Mouse (Mus musculus) kidney, postnatal 0 days (tissue): ENCODE data around the gene Trim38. TPM values are rescaled to one million over a fixed set of nuclear protein-coding genes. Genes with fewer than 3 reads are reported as not detected.

Experiments
- ATAC-seq: fragments of 200-750 bp; cut with Nextera tagmentation; replicated peaks from 2 replicates; pipeline ENCODE4 v1.8.0; 2017; ENCODE audit warnings: low read depth, moderate number of reproducible peaks, moderate TSS enrichment, moderate library complexity; ENCODE audit not compliant: low FRiP score
- DNase-seq: peaks from one replicate; pipeline ENCODE4 v3.0.0-alpha.2; 2016; ENCODE audit warnings: low spot score
- H3K27ac ChIP-seq: fragments of 300-500 bp; sonication (generic); 2 replicates; pipeline ENCODE4 v1.5.1; 2014; ENCODE audit warnings: mild to moderate bottlenecking
- H3K27me3 ChIP-seq: fragments of 300-500 bp; sonication (generic); 2 replicates; pipeline ENCODE4 v1.6.1; 2014; ENCODE audit warnings: low read length, mixed read lengths; ENCODE audit not compliant: insufficient read depth
- H3K36me3 ChIP-seq: fragments of 300-500 bp; sonication (generic); 2 replicates; pipeline ENCODE4 v1.6.1; 2014; ENCODE audit warnings: low read length, mixed read lengths; ENCODE audit not compliant: insufficient read depth
- H3K4me1 ChIP-seq: fragments of 300-500 bp; sonication (generic); replicated peaks from 2 replicates; pipeline ENCODE4 v1.6.1; 2014; ENCODE audit warnings: antibody characterized with exemption, low read length, mixed read lengths; ENCODE audit not compliant: insufficient read depth
- H3K4me2 ChIP-seq: fragments of 300-500 bp; sonication (generic); 2 replicates; pipeline ENCODE4 v1.6.1; 2014; ENCODE audit warnings: mild to moderate bottlenecking, low read length, moderate library complexity, mixed read lengths
- H3K4me3 ChIP-seq: fragments of 300-500 bp; sonication (generic); replicated peaks from 2 replicates; pipeline ENCODE4 v1.5.1; 2014; ENCODE audit warnings: low read depth, low read length
- H3K9ac ChIP-seq: fragments of 300-500 bp; sonication (generic); 2 replicates; pipeline ENCODE4 v1.6.1; 2014; ENCODE audit warnings: low read depth, low read length
- H3K9me3 ChIP-seq: fragments of 300-500 bp; sonication (generic); replicated peaks from 2 replicates; pipeline ENCODE4 v1.6.1; 2016; ENCODE audit warnings: low read length, inconsistent platforms, mixed read lengths
- CTCF ChIP-seq: IDR thresholded peaks from 2 replicates; pipeline ENCODE4 v1.5.1; 2016; ENCODE audit warnings: antibody characterized with exemption, low read depth, mild to moderate bottlenecking, moderate library complexity
- whole genome bisulfite sequencing: fragments of 180-500 bp; shearing (Covaris S2); extraction: QIAGEN DNeasy Blood & Tissue Kit; methylation state at CpG from one replicate; pipeline ENCODE4 v1.1.7; 2014; 5-methylcytosine and 5-hydroxymethylcytosine counted together
- microRNA-seq: library from miRNA; unstranded; fragments of <30 nt; microRNA quantifications from one replicate; pipeline ENCODE4, GENCODE M21; 2016
- polyA plus RNA-seq: library from polyadenylated mRNA; unstranded; fragments of >200 nt; fragmentation: Nextera tagmentation; extraction: Ambion mirVana; gene quantifications from 2 replicates; pipeline ENCODE4 v1.2.1, GENCODE M21; 2015

The Trim38 gene
- polyA plus RNA-seq, 1 experiment from 2014 or later, result not detected

DNA sequence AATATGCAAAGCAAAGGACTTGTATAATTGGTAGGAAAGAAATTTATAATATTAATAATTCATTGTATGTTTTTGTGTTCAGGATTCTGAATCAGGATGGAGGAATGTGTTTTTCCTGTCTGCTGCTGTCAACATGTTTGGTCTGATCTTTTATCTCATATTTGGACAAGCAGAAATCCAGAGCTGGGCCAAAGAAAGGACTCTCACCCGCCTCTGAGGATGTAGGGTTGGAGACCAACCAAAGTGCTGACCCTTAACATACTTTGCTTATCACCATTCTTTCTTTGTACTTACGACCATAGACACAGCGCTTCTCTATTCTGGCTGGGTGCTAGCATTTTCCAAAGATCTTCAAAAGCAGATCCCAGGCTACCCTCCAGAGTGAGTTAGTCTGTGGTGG, 52.5 kb downstream of the Trim38 start:
- no peaks in the 10 kb centered on the region for H3K27me3 ChIP-seq
- H3K36me3 ChIP-seq, result no peaks in the 10 kb centered on the region
- no peak overlapping the region for H3K4me2 ChIP-seq
- ATAC-seq (no peak), DNase-seq (no peak)
- H3K4me3 ChIP-seq, result no peak overlapping the region
- no peak for TF ChIP-seq CTCF
- WGBS, result 66% methylated on average over 3 of the region's 3 CpGs
- H3K9me3 ChIP-seq, result no peaks in the 10 kb centered on the region
- H3K4me1 ChIP-seq, result 0 out of 2 replicates have a peak, but pooled peaks cover 2% of the 10 kb centered on the region
- no peak overlapping the region for H3K27ac ChIP-seq
- no peak overlapping the region for H3K9ac ChIP-seq

DNA sequence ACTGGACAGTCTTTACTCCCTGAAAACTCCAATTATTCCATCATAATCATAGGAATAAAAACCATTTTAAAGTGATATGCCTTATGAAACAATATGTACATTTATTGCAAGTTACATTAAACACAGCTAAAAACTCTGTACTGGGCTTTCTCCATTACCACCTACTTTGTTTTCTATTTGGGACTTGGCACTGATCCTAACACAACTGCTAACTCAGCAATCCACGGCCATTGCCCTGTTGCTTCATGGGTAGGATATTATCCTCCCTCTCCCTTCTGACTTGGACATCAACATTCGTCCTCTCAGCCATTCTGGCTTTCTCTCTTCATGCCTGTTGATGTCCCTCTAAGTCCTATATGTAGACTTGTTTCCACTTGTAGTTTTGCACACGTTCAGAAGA, 56.9 kb downstream of the Trim38 start:
- H3K4me3 ChIP-seq, result no peak overlapping the region
- no peak overlapping the region for H3K27ac ChIP-seq
- no peak overlapping the region for H3K9ac ChIP-seq
- WGBS, result 52% methylated on average over 3 of the region's 3 CpGs
- no peaks in the 10 kb centered on the region for H3K27me3 ChIP-seq
- no peak for TF ChIP-seq CTCF
- H3K4me2 ChIP-seq, result no peak overlapping the region
- no peaks in the 10 kb centered on the region for H3K9me3 ChIP-seq
- no peaks in the 10 kb centered on the region for H3K4me1 ChIP-seq
- H3K36me3 ChIP-seq, result no peaks in the 10 kb centered on the region
- DNase-seq (no peak), ATAC-seq (no peak)

DNA sequence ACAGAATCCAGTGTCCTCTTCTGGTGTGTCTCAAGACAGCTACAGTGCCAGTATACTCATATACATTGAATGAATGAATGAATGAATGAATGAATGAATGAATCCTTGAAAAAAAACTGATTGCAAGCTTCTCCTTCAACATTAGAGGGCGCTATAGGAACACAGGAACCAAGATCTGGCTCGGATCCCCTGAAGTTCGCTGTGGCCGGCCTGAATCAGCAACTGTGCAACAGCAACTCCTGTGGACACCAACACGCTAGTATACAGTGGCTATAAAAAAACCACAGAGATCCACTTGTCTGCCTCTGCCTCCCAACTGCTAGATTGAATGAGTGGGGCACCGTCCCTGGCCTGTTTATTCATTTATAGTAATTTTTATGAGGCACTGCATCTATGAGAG, 63.3 kb downstream of the Trim38 start:
- H3K36me3 ChIP-seq, result no peaks in the 10 kb centered on the region
- H3K9me3 ChIP-seq, result no peaks in the 10 kb centered on the region
- peak overlapping the region; percentile 21; the same call in 1 of the 2 replicates for H3K4me2 ChIP-seq
- ATAC-seq (0 out of 2 replicates have a peak, but pooled peaks have one; percentile 63), DNase-seq (peak; percentile 84)
- no peak overlapping the region for H3K27ac ChIP-seq
- 0 out of 2 replicates have a peak, but pooled peaks cover 4% of the 10 kb centered on the region for H3K4me1 ChIP-seq
- TF ChIP-seq CTCF, result peak; percentile 88
- 5% methylated on average over 6 of the region's 6 CpGs for WGBS
- H3K4me3 ChIP-seq, result no peak overlapping the region
- no peaks in the 10 kb centered on the region for H3K27me3 ChIP-seq
- H3K9ac ChIP-seq, result no peak overlapping the region

DNA sequence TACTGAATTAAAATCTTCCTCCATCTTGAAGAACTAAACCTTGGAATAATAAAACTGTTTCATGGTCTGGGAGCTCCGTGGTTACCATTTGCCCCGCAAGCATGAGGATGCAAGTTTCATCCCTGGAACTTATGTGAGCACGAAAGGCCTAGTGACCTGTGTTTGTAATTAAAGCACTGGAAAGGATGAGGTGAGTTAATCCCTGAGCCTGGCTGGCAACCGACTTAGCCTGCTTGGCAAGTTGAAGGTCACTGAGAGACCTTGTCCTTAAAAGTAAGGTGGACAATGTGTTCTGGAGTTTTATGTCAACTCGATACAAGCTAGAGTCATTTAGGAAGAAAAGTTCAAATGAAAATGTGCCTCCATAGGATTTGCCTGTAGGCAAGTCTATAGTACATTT, 65.1 kb downstream of the Trim38 start:
- no peak for ATAC-seq
- no peaks in the 10 kb centered on the region for H3K27me3 ChIP-seq
- H3K27ac ChIP-seq, result no peak overlapping the region
- no peak overlapping the region for H3K9ac ChIP-seq
- H3K4me3 ChIP-seq, result no peak overlapping the region
- TF ChIP-seq CTCF, result no peak
- 76% methylated on average over 5 of the region's 5 CpGs for WGBS
- DNase-seq, result no peak
- no peaks in the 10 kb centered on the region for H3K36me3 ChIP-seq
- no peaks in the 10 kb centered on the region for H3K9me3 ChIP-seq
- H3K4me2 ChIP-seq, result no peak overlapping the region
- 0 out of 2 replicates have a peak, but pooled peaks cover 4% of the 10 kb centered on the region for H3K4me1 ChIP-seq

DNA sequence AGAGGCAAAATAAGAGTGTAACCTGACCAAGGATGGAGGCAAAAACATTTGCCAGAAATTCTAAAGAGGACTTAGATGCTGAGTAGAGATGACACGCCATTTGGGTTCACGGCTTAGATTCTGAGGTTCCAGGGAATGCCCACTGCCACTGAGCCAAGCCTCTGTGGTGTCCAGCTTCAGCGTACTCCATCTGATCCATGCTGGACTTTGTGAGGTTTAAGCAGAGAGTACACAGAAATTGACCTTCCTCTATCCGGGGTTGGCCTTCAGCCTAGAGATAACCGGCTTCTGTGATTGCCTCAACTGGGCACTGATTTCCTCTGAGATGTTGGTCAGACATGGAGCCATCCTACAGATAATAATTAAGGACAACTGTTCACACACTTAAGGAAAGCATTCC, 66.9 kb downstream of the Trim38 start:
- H3K36me3 ChIP-seq, result no peaks in the 10 kb centered on the region
- H3K9me3 ChIP-seq, result no peaks in the 10 kb centered on the region
- ATAC-seq (no peak), DNase-seq (no peak)
- no peak overlapping the region for H3K4me3 ChIP-seq
- H3K9ac ChIP-seq, result no peak overlapping the region
- H3K4me1 ChIP-seq, result 0 out of 2 replicates have a peak, but pooled peaks cover 4% of the 10 kb centered on the region
- H3K4me2 ChIP-seq, result no peak overlapping the region
- H3K27me3 ChIP-seq, result no peaks in the 10 kb centered on the region
- H3K27ac ChIP-seq, result no peak overlapping the region
- WGBS, result 89% methylated on average over 5 of the region's 5 CpGs
- no peak for TF ChIP-seq CTCF

DNA sequence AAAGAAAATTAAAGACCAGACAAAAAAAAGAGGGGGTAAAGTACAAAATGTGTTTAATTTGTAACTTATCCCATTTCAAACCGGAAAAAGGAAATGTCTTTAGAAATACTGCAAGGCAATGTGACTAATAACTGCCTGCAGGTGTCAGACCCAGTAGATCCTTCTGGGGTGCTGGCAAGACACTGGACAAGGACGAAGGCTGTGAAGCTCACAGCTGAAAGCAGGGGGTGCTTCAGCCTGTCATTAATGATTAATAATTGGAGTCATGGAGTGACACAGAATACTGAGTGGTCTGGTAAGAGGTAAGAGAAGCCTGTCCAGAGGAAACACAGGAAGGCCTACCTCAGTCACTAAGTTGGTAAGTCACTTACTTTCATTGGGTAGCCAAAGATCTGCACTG, 69.6 kb downstream of the Trim38 start, which contains the start of gene Slc17a3:
Slc17a3 (plus strand) TSS at position 127 of the 400 bp plus-strand sequence.
- Histone ChIP-seq H3K27me3 (no peaks in the 10 kb centered on the region), H3K4me2 (no peak within 1 kb of the TSS), H3K9me3 (no peaks in the 10 kb centered on the region), H3K4me3 (no peak within 1 kb of the TSS), H3K9ac (no peak within 1 kb of the TSS), H3K4me1 (no peaks in the 10 kb centered on the region), H3K27ac (no peak within 1 kb of the TSS), H3K36me3 (no peaks in the 10 kb centered on the region)
- 0 out of 2 replicates have a peak, but pooled peaks have one; percentile 7 for TF ChIP-seq CTCF
- ATAC-seq (0 out of 2 replicates have a peak, but pooled peaks have one; percentile 36), DNase-seq (no peak)
- 53% methylated on average over 2 of the region's 2 CpGs for WGBS

Small RNAs within 50 kb of the gene (microRNA-seq; reads per million reads assigned to microRNA genes)
- gene Gm44314 (not detected), gene Gm44484 (not detected)

Other genes with a start within 250 kb of the Trim38 start
- 7.6 and 8.3 TPM in 2 replicates for gene Hist1h4h, start 238.9 kb upstream of the Trim38 start, polyA plus RNA-seq
- 3.3 and 4.9 TPM in 2 replicates for gene Hist1h2af, start 236.0 kb upstream of the Trim38 start, polyA plus RNA-seq
- 3.9 and 4.0 TPM in 2 replicates for gene Hist1h3g, start 234.5 kb upstream of the Trim38 start, polyA plus RNA-seq
- 0.37 and 0.43 TPM in 2 replicates for gene Hist1h2bh, start 226.5 kb upstream of the Trim38 start, polyA plus RNA-seq
- 0.71 and 0.83 TPM in 2 replicates for gene Hist1h3f, start 225.9 kb upstream of the Trim38 start, polyA plus RNA-seq
- 0.58 TPM in 1 of 2 replicates, not detected in the other for gene Hist1h4f, start 218.3 kb upstream of the Trim38 start, polyA plus RNA-seq
- 0.22 and 0.23 TPM in 2 replicates for gene Hist1h1d, start 216.7 kb upstream of the Trim38 start, polyA plus RNA-seq
- gene Hist1h3e, start 207.5 kb upstream of the Trim38 start, polyA plus RNA-seq, result 3.9 and 5.0 TPM in 2 replicates
- gene Hist1h2ae, start 198.7 kb upstream of the Trim38 start, polyA plus RNA-seq, result 42.2 and 50.2 TPM in 2 replicates
- 3.4 and 4.1 TPM in 2 replicates for gene Hist1h2bg, start 198.5 kb upstream of the Trim38 start, polyA plus RNA-seq
- gene Hist1h2bf, start 195.7 kb upstream of the Trim38 start, polyA plus RNA-seq, result 3.4 TPM in 2 replicates
- gene Hist1h2ad, start 195.5 kb upstream of the Trim38 start, polyA plus RNA-seq, result 0.27 and 0.76 TPM in 2 replicates
- gene Hist1h3d, start 194.2 kb upstream of the Trim38 start, polyA plus RNA-seq, result 2.6 and 4.2 TPM in 2 replicates
- 68.3 and 77.0 TPM in 2 replicates for gene Hist1h4d, start 188.3 kb upstream of the Trim38 start, polyA plus RNA-seq
- 0.83 and 0.84 TPM in 2 replicates for gene Hist1h2be, start 148.8 kb upstream of the Trim38 start, polyA plus RNA-seq
- gene Hist1h1e, start 147.4 kb upstream of the Trim38 start, polyA plus RNA-seq, result 13.0 and 14.3 TPM in 2 replicates
- gene Hist1h2ac, start 86.0 kb upstream of the Trim38 start, polyA plus RNA-seq, result 0.75 and 1.1 TPM in 2 replicates
- 132 and 139 TPM in 2 replicates for gene Hist1h2bc, start 85.7 kb upstream of the Trim38 start, polyA plus RNA-seq
- gene Hist1h1t, start 74.1 kb upstream of the Trim38 start, polyA plus RNA-seq, result not detected in 2 replicates
- gene Hist1h4c, start 71.5 kb upstream of the Trim38 start, polyA plus RNA-seq, result 5.2 and 7.4 TPM in 2 replicates
- 16.8 and 18.0 TPM in 2 replicates for gene Hfe, start 59.1 kb upstream of the Trim38 start, polyA plus RNA-seq
- 33.9 and 41.0 TPM in 2 replicates for gene Hist1h1c, start 31.1 kb upstream of the Trim38 start, polyA plus RNA-seq
- gene Hist1h3c, start 24.3 kb upstream of the Trim38 start, polyA plus RNA-seq, result 6.0 and 7.0 TPM in 2 replicates
- 2.1 and 2.2 TPM in 2 replicates for gene Hist1h2bb, start 23.2 kb upstream of the Trim38 start, polyA plus RNA-seq
- gene Hist1h2ab, start 18.8 kb upstream of the Trim38 start, polyA plus RNA-seq, result 21.7 and 26.6 TPM in 2 replicates
- 5.9 and 8.7 TPM in 2 replicates for gene Hist1h3b, start 17.6 kb upstream of the Trim38 start, polyA plus RNA-seq
- 4.4 and 5.6 TPM in 2 replicates for gene Hist1h4b, start 12.9 kb upstream of the Trim38 start, polyA plus RNA-seq
- gene Hist1h4a, start 8.7 kb upstream of the Trim38 start, polyA plus RNA-seq, result not detected in 2 replicates
- gene Hist1h3a, start 7.5 kb upstream of the Trim38 start, polyA plus RNA-seq, result 5.2 and 6.7 TPM in 2 replicates
- gene Hist1h1a, start 6.2 kb upstream of the Trim38 start, polyA plus RNA-seq, result 1.3 and 1.8 TPM in 2 replicates
- gene Slc17a2, start 37.1 kb downstream of the Trim38 start, polyA plus RNA-seq, result 0.96 TPM in 2 replicates
- gene Slc17a3, start 69.5 kb downstream of the Trim38 start, polyA plus RNA-seq, result 14.2 and 17.4 TPM in 2 replicates
- 79.1 and 84.5 TPM in 2 replicates for gene Slc17a1, start 97.8 kb downstream of the Trim38 start, polyA plus RNA-seq
- gene Slc17a4, start 145.1 kb downstream of the Trim38 start, polyA plus RNA-seq, result 3.6 and 4.3 TPM in 2 replicates
- gene Hist1h2ba, start 164.2 kb downstream of the Trim38 start, polyA plus RNA-seq, result not detected in 2 replicates
- not detected in 2 replicates for gene Hist1h2aa, start 164.5 kb downstream of the Trim38 start, polyA plus RNA-seq
- gene Scgn, start 221.3 kb downstream of the Trim38 start, polyA plus RNA-seq, result 0.37 and 1.2 TPM in 2 replicates